Mouse (Mus musculus) ES-E14 (cell line): ENCODE results near the gene Tbcc.

ENCODE experiments used
- CHD2 ChIP-seq: IDR thresholded peaks from 2 replicates; pipeline ENCODE4 v1.6.1; 2014; ENCODE audit warnings: mild to moderate bottlenecking, low read depth, low read length, inconsistent platforms
- MAFK ChIP-seq: IDR thresholded peaks from 2 replicates; pipeline ENCODE4 v1.6.1; 2014; ENCODE audit warnings: mild to moderate bottlenecking, low read depth, low read length, inconsistent platforms; ENCODE audit not compliant: insufficient read depth
- ZC3H11A ChIP-seq: IDR thresholded peaks from 2 replicates; pipeline ENCODE4 v1.6.1; 2012; ENCODE audit warnings: low read depth, mild to moderate bottlenecking, inconsistent platforms, low read length, borderline replicate concordance
- ZNF384 ChIP-seq: IDR thresholded peaks from 2 replicates; pipeline ENCODE4 v1.6.1; 2012; ENCODE audit warnings: low read depth, low read length, inconsistent platforms

DNA sequence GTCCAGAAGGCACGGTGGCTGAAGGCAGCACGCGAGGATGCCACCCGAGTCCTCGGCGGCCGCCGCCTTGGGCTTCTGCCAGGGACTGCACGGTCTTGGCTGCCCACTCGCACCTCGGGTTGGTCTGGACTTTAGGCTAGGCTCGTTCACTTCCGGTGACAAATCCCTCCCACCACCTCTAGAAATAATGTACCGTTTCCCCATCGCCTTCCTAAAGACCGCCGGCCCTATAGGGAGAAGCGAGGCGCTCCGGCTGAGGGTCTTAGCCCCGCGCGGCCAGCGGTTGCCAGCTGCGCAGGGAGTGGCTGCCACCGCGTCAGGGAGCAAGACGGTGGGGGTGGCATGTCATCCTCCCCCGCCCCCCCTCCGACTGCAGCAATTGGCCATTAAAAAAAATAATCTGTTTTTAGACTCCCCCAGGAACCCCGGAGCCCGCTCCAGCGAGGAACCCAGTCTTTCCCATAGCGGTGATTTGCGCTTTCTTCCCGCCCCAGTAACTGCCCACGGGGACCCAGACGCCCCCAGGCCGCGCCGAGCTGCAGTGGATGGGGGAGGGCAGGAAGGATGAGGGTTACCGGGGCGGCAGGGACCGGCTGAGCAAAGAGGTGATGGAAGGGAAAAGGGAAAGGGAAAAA, 917 bp upstream of the Tbcc start:
- TF ChIP-seq ZC3H11A (no peak), ZNF384 (0 out of 2 replicates have a peak, but pooled peaks have one; percentile 0), CHD2 (no peak), MAFK (no peak)
